In the genomic region with DNA sequence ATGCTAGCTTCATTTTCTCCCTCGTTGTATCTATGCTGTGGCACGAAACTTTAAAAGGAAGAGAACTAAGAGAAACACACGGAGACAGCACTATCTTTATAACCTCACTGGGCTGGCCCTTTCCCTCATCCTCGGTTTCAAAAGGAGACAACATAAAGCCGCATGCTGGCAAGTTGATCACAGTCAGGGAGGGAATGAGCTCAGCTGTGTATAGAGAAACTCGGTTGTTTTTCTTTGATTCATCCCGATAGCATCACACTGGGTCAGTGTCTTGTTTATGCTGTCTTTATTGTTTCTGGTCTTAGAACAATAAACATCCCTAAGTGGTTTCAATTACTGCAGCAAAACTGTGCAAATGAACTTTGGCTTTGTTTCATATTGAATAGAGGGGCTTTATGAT, we compare ENCODE assay signal across 21 mouse cellular contexts.
DNase-seq lines count a peak whose midpoint lies in the region; ATAC-seq lines count a peak whose summit lies in the region.
"Had no signal": no experiment of that assay in that cellular context is flagged by ENCODE, and none has a peak within 500 bp of the region (broad histone marks: within the 10 kb centered on the region; RNA-seq: fewer than 3 reads in every experiment).

No protein-coding gene starts in this region.

- no peaks in the 10 kb centered on the region for H3K27me3 ChIP-seq in kidney, embryonic 16.5 days (ENCODE audit: insufficient read depth, low read length)
- H3K27me3 ChIP-seq in embryonic facial prominence, embryonic 13.5 days = no peaks in the 10 kb centered on the region
- no peaks in the 10 kb centered on the region for H3K27me3 ChIP-seq in stomach, embryonic 15.5 days (replicated peaks)
- H3K27me3 ChIP-seq: forebrain, embryonic 12.5 days; liver, embryonic 12.5 days; midbrain, embryonic 12.5 days; neural tube, embryonic 15.5 days; Patski had no signal

- H3K4me2 ChIP-seq in kidney, embryonic 16.5 days (replicated peaks; ENCODE audit: low read depth, low read length) = no peak overlapping the region
- no peak overlapping the region for H3K4me2 ChIP-seq in embryonic facial prominence, embryonic 13.5 days
- no peak overlapping the region for H3K4me2 ChIP-seq in stomach, embryonic 15.5 days
- H3K4me2 ChIP-seq: forebrain, embryonic 12.5 days; heart, embryonic 11.5 days; liver, embryonic 12.5 days; midbrain, embryonic 12.5 days; neural tube, embryonic 15.5 days had no signal

- H3K36me3 ChIP-seq in kidney, embryonic 16.5 days (ENCODE audit: insufficient read depth, low read length) = no peaks in the 10 kb centered on the region
- no peaks in the 10 kb centered on the region for H3K36me3 ChIP-seq in embryonic facial prominence, embryonic 13.5 days
- no peaks in the 10 kb centered on the region for H3K36me3 ChIP-seq in stomach, embryonic 15.5 days
- H3K36me3 ChIP-seq: forebrain, embryonic 12.5 days; limb, embryonic 10.5 days; liver, embryonic 12.5 days; midbrain, embryonic 12.5 days; neural tube, embryonic 15.5 days had no signal

- 22% methylated on average over 7 of the region's 7 CpGs for WGBS in kidney, embryonic 16.5 days
- WGBS in embryonic facial prominence, embryonic 13.5 days = 46% methylated on average over 7 of the region's 7 CpGs
- 30% methylated on average over 7 of the region's 7 CpGs for WGBS in stomach, embryonic 15.5 days

- ATAC-seq in kidney, embryonic 16.5 days (ENCODE audit: low FRiP score, low TSS enrichment) = peak; percentile 77
- ATAC-seq in embryonic facial prominence, embryonic 13.5 days (ENCODE audit: insufficient number of reproducible peaks, insufficient read depth, low FRiP score, low TSS enrichment, low read depth) = no peak
- no peak; the same call in 1 of the 2 replicates for ATAC-seq in stomach, embryonic 15.5 days (ENCODE audit: insufficient read depth, low FRiP score, low read depth)
- ATAC-seq: activated CD4-positive, CD25-positive, alpha-beta regulatory T cell, adult 4 months; liver, embryonic 12.5 days; Patski had no signal

- H3K9me3 ChIP-seq in kidney, embryonic 16.5 days (ENCODE audit: low read length) = no peaks in the 10 kb centered on the region
- no peaks in the 10 kb centered on the region for H3K9me3 ChIP-seq in embryonic facial prominence, embryonic 13.5 days
- no peaks in the 10 kb centered on the region for H3K9me3 ChIP-seq in stomach, embryonic 15.5 days
- H3K9me3 ChIP-seq: forebrain, embryonic 12.5 days; limb, embryonic 10.5 days; liver, embryonic 12.5 days; midbrain, embryonic 12.5 days; neural tube, embryonic 15.5 days had no signal

- DNase-seq in kidney, postnatal 36 days = no peak
- peak; percentile 8 for DNase-seq in ovary, postnatal 14 days (ENCODE audit: low spot score)
- no peak for DNase-seq in ovary, postnatal 10 days (ENCODE audit: low spot score)
- no peak for DNase-seq in liver
- DNase-seq: adrenal gland, postnatal 36 days; cerebellum, adult 9-11 months; kidney, adult 2 months; right cerebral cortex, adult 18-20 months; thymus, postnatal 25 days had no signal

- H3K4me3 ChIP-seq in kidney, embryonic 16.5 days (ENCODE audit: low read length) = no peak overlapping the region
- no peak overlapping the region for H3K4me3 ChIP-seq in embryonic facial prominence, embryonic 13.5 days
- H3K4me3 ChIP-seq in stomach, embryonic 15.5 days (replicated peaks) = no peak overlapping the region
- H3K4me3 ChIP-seq: forebrain, embryonic 12.5 days; limb, embryonic 10.5 days; liver, embryonic 12.5 days; midbrain, embryonic 12.5 days; myocyte; neural tube, embryonic 15.5 days had no signal

- no peak overlapping the region for H3K27ac ChIP-seq in kidney, embryonic 16.5 days (ENCODE audit: low read length)
- H3K27ac ChIP-seq in embryonic facial prominence, embryonic 13.5 days = peak overlapping the region; percentile 29
- H3K27ac ChIP-seq in stomach, embryonic 15.5 days = peak overlapping the region; percentile 27; the same call in 1 of the 2 replicates
- H3K27ac ChIP-seq: forebrain, embryonic 12.5 days; limb, embryonic 10.5 days; liver, embryonic 12.5 days; midbrain, embryonic 12.5 days; neural tube, embryonic 15.5 days had no signal

- no peaks in the 10 kb centered on the region for H3K4me1 ChIP-seq in kidney, embryonic 16.5 days (ENCODE audit: insufficient read depth, low read length)
- peaks cover 6% of the 10 kb centered on the region for H3K4me1 ChIP-seq in embryonic facial prominence, embryonic 13.5 days
- H3K4me1 ChIP-seq in stomach, embryonic 15.5 days = no peaks in the 10 kb centered on the region
- H3K4me1 ChIP-seq: forebrain, embryonic 12.5 days; liver, embryonic 12.5 days; midbrain, embryonic 12.5 days; neural tube, embryonic 15.5 days had no signal

- no peak overlapping the region for H3K9ac ChIP-seq in kidney, embryonic 16.5 days (replicated peaks; ENCODE audit: low read length)
- no peak overlapping the region for H3K9ac ChIP-seq in embryonic facial prominence, embryonic 13.5 days
- H3K9ac ChIP-seq in stomach, embryonic 15.5 days = no peak overlapping the region
- H3K9ac ChIP-seq: forebrain, embryonic 12.5 days; liver, embryonic 12.5 days; midbrain, embryonic 12.5 days; neural tube, embryonic 15.5 days had no signal
